Mouse (Mus musculus) lung, embryonic 15.5 days (tissue): ENCODE data around the gene Arhgef2. TPM values are rescaled to one million over a fixed set of nuclear protein-coding genes. Genes with fewer than 3 reads are reported as not detected.

Source experiments
- ATAC-seq: fragments of 200-750 bp; cut with Nextera tagmentation; 2 replicates; pipeline ENCODE4 v1.8.0; 2017; ENCODE audit warnings: moderate number of reproducible peaks, borderline replicate concordance; ENCODE audit not compliant: low FRiP score, low TSS enrichment; ENCODE audit errors: extremely low read depth
- H3K27ac ChIP-seq: fragments of 300-500 bp; sonication (generic); 2 replicates; pipeline ENCODE4 v1.5.1; 2015; ENCODE audit warnings: moderate library complexity, mild to moderate bottlenecking, inconsistent platforms
- H3K27me3 ChIP-seq: fragments of 300-500 bp; sonication (generic); 2 replicates; pipeline ENCODE4 v1.6.1; 2015; ENCODE audit warnings: inconsistent platforms
- H3K36me3 ChIP-seq: fragments of 300-500 bp; sonication (generic); 2 replicates; pipeline ENCODE4 v1.6.1; 2015; ENCODE audit warnings: inconsistent platforms
- H3K4me1 ChIP-seq: fragments of 300-500 bp; sonication (generic); 2 replicates; pipeline ENCODE4 v1.6.1; 2015; ENCODE audit warnings: inconsistent platforms
- H3K4me2 ChIP-seq: fragments of 300-500 bp; sonication (generic); 2 replicates; pipeline ENCODE4 v1.6.1; 2015; ENCODE audit warnings: inconsistent platforms, mild to moderate bottlenecking, moderate library complexity
- H3K4me3 ChIP-seq: fragments of 300-500 bp; sonication (generic); 2 replicates; pipeline ENCODE4 v1.5.1; 2015; ENCODE audit warnings: mild to moderate bottlenecking, inconsistent platforms
- H3K9ac ChIP-seq: fragments of 300-500 bp; sonication (generic); 2 replicates; pipeline ENCODE4 v1.6.1; 2015; ENCODE audit warnings: inconsistent platforms
- H3K9me3 ChIP-seq: fragments of 300-500 bp; sonication (generic); 2 replicates; pipeline ENCODE4 v1.6.1; 2016; ENCODE audit warnings: inconsistent platforms
- polyA plus RNA-seq: library from polyadenylated mRNA; unstranded; fragments of >200 nt; fragmentation: Nextera tagmentation; extraction: Ambion mirVana; gene quantifications from 2 replicates; pipeline ENCODE4 v1.2.1, GENCODE M21; 2015

The Arhgef2 gene
- polyA plus RNA-seq, 1 experiment from 2014 or later = 116 TPM

- no peak overlapping the region for H3K9ac ChIP-seq
Observed at GRCm38 (mm10) chr3:88695545-88695944, 89.8 kb downstream of the Arhgef2 start.

More at GRCm38 (mm10) chr3:88695545-88695944, 89.8 kb downstream of the Arhgef2 start:
- no peak overlapping the region for H3K4me3 ChIP-seq
- ATAC-seq = no peak
- H3K36me3 ChIP-seq = peaks cover 96% of the 10 kb centered on the region
- H3K4me2 ChIP-seq = no peak overlapping the region
- H3K27ac ChIP-seq = no peak overlapping the region
- H3K9me3 ChIP-seq = no peaks in the 10 kb centered on the region
- H3K27me3 ChIP-seq = no peaks in the 10 kb centered on the region
- no peaks in the 10 kb centered on the region for H3K4me1 ChIP-seq

Other genes with a start within 250 kb of the Arhgef2 start
- 9.5 and 10.1 TPM in 2 replicates for gene Paqr6, start 241.4 kb upstream of the Arhgef2 start, polyA plus RNA-seq
- not detected in 2 replicates for gene Bglap3, start 233.2 kb upstream of the Arhgef2 start, polyA plus RNA-seq
- gene Bglap2, start 227.3 kb upstream of the Arhgef2 start, polyA plus RNA-seq = not detected in 2 replicates
- 0.53 TPM in 1 of 2 replicates, not detected in the other for gene Bglap, start 221.5 kb upstream of the Arhgef2 start, polyA plus RNA-seq
- gene Pmf1, start 195.6 kb upstream of the Arhgef2 start, polyA plus RNA-seq = 158 and 164 TPM in 2 replicates
- gene Slc25a44, start 180.8 kb upstream of the Arhgef2 start, polyA plus RNA-seq = 13.9 and 14.8 TPM in 2 replicates
- gene Sema4a, start 144.8 kb upstream of the Arhgef2 start, polyA plus RNA-seq = 4.5 and 5.3 TPM in 2 replicates
- gene Lmna, start 96.0 kb upstream of the Arhgef2 start, polyA plus RNA-seq = 111 and 121 TPM in 2 replicates
- 15.8 and 16.8 TPM in 2 replicates for gene Mex3a, start 73.6 kb upstream of the Arhgef2 start, polyA plus RNA-seq
- gene Rab25, start 57.7 kb upstream of the Arhgef2 start, polyA plus RNA-seq = 33.1 and 36.4 TPM in 2 replicates
- 165 and 178 TPM in 2 replicates for gene Lamtor2, start 52.9 kb upstream of the Arhgef2 start, polyA plus RNA-seq
- gene Ubqln4, start 52.2 kb upstream of the Arhgef2 start, polyA plus RNA-seq = 46.4 and 49.4 TPM in 2 replicates
- gene Ssr2, start 30.1 kb upstream of the Arhgef2 start, polyA plus RNA-seq = 290 and 301 TPM in 2 replicates
- gene Rxfp4, start 47.2 kb downstream of the Arhgef2 start, polyA plus RNA-seq = not detected in 2 replicates
- gene Khdc4, start 79.8 kb downstream of the Arhgef2 start, polyA plus RNA-seq = 90.7 and 93.1 TPM in 2 replicates
- gene Rit1, start 110.9 kb downstream of the Arhgef2 start, polyA plus RNA-seq = 58.3 and 62.8 TPM in 2 replicates
- 7.5 and 7.7 TPM in 2 replicates for gene Syt11, start 169.2 kb downstream of the Arhgef2 start, polyA plus RNA-seq
- 9.2 and 9.4 TPM in 2 replicates for gene Gon4l, start 229.3 kb downstream of the Arhgef2 start, polyA plus RNA-seq